Mouse (Mus musculus) myocyte (in vitro differentiated cells): ENCODE data around the gene Rapgef4.

Experiments
- CEBPB ChIP-seq: IDR thresholded peaks from 2 replicates; pipeline ENCODE4 v1.6.1; 2011; ENCODE audit warnings: mild to moderate bottlenecking, moderate library complexity; ENCODE audit not compliant: poor library complexity, insufficient read depth, severe bottlenecking
- E2F4 ChIP-seq: IDR thresholded peaks from one replicate; pipeline ENCODE4 v1.6.1; 2011; ENCODE audit warnings: mild to moderate bottlenecking, control low read depth, moderate library complexity; ENCODE audit not compliant: insufficient read depth
- MAX ChIP-seq: IDR thresholded peaks from one replicate; pipeline ENCODE4 v1.6.1; 2011; ENCODE audit warnings: low read depth, mild to moderate bottlenecking, control low read depth
- MYOD1 ChIP-seq, 3 experiments: IDR thresholded peaks; one replicate each; pipeline ENCODE4 v1.6.1; 2011; ENCODE audit warnings: control low read depth in 2 of 3, low read depth in 2 of 3, mild to moderate bottlenecking in 2 of 3, moderate library complexity in 1 of 3; ENCODE audit not compliant: insufficient read length in 2 of 3, control insufficient read depth in 1 of 3
- MYOG ChIP-seq, 3 experiments: IDR thresholded peaks; one replicate each; pipeline ENCODE4 v1.6.1; 2011; ENCODE audit warnings: control low read depth in 2 of 3, low read depth in 2 of 3, mild to moderate bottlenecking in 2 of 3; ENCODE audit not compliant: insufficient read length in 2 of 3, control insufficient read depth in 1 of 3, insufficient read depth in 1 of 3
- POLR2A ChIP-seq: IDR thresholded peaks from one replicate; pipeline ENCODE4 v1.6.1; 2011; ENCODE audit warnings: low read depth, mild to moderate bottlenecking, control low read depth, moderate library complexity; ENCODE audit not compliant: insufficient read length
- POLR2AphosphoS2 ChIP-seq: IDR thresholded peaks from one replicate; pipeline ENCODE4 v1.6.1; 2011; ENCODE audit warnings: low read depth, control low read depth; ENCODE audit not compliant: insufficient read length
- SRF ChIP-seq: IDR thresholded peaks from one replicate; pipeline ENCODE4 v1.6.1; 2011; ENCODE audit warnings: low read depth; ENCODE audit not compliant: control insufficient read depth, insufficient read length
- TCF12 ChIP-seq: IDR thresholded peaks from one replicate; pipeline ENCODE4 v1.6.1; 2011; ENCODE audit warnings: mild to moderate bottlenecking, control low read depth; ENCODE audit not compliant: poor library complexity, insufficient read depth, severe bottlenecking
- USF1 ChIP-seq: IDR thresholded peaks from one replicate; pipeline ENCODE4 v1.6.1; 2011; ENCODE audit warnings: low read depth, mild to moderate bottlenecking, control low read depth, moderate library complexity

DNA sequence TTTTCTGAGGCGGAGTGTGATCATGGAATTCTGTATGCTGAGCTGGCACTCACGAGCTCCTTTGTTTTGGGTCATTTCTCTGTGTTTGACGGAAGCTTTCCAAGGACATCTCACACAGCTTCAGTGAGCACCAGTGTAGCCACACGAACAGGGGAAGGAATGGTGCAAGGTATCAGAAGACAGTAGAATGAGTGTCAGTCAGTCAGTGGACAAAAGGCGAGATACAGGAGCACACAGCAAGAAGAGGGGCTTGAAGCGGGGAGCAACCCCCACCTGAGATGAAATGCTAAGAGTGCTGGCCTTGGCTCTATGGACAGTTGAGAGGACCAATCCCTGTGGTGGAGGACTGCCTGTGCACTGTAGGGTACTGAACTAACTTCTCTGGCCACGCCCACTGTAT is 259.7 kb downstream of the Rapgef4 start:
- TF ChIP-seq E2F4 = no peak
- no peak for TF ChIP-seq POLR2A
- no peak for TF ChIP-seq MYOD1 (IDR thresholded peaks at IDR 0.05; ENCODE audit: control insufficient read depth in 1 of 3, insufficient read length in 2 of 3, low read depth in 2 of 3)
- TF ChIP-seq MAX = no peak
- TF ChIP-seq POLR2AphosphoS2 = no peak
- no peak for TF ChIP-seq USF1
- TF ChIP-seq CEBPB = no peak
- TF ChIP-seq TCF12 = no peak
- TF ChIP-seq SRF = no peak
- TF ChIP-seq MYOG (IDR thresholded peaks at IDR 0.05; ENCODE audit: control insufficient read depth in 1 of 3, insufficient read depth in 1 of 3, insufficient read length in 2 of 3, low read depth in 2 of 3) = no peak
